Mouse (Mus musculus): ENCODE results near the gene Elk4. TPM values are rescaled to one million over a fixed set of nuclear protein-coding genes. Genes with fewer than 3 reads are reported as not detected.

Elk4 gene
- 337 TPM for total RNA-seq (2023)

GRCm38 (mm10) chr1:132007282-132007815, at the start of gene Elk4:
Elk4 (plus strand) TSS chr1:132007607.

GRCm38 (mm10) chr1:131962606-131963084, 44.8 kb upstream of the Elk4 start, which contains the start of gene Slc45a3:
Slc45a3 (plus strand) TSS chr1:131962967.

GRCm38 (mm10) chr1:132067261-132068255, 60.2 kb downstream of the Elk4 start, which contains the start of gene Mfsd4a:
Mfsd4a (minus strand) TSS chr1:132068062.

Other genes starting within 250 kb of the Elk4 start
- not detected for gene Pm20d1, start 210.2 kb upstream of the Elk4 start, total RNA-seq (2023)
- 34.8 TPM for gene Slc41a1, start 180.1 kb upstream of the Elk4 start, total RNA-seq (2023)
- gene Rab29, start 140.4 kb upstream of the Elk4 start, total RNA-seq (2023) = 9.5 TPM
- gene Nucks1, start 97.1 kb upstream of the Elk4 start, total RNA-seq (2023) = 72.1 TPM
- 2.0 TPM for gene Slc45a3, start 44.6 kb upstream of the Elk4 start, total RNA-seq (2023)
- 0.18 TPM for gene Mfsd4a, start 60.5 kb downstream of the Elk4 start, total RNA-seq (2023)
- 1.8 TPM for gene Cdk18, start 132.1 kb downstream of the Elk4 start, total RNA-seq (2023)
- not detected for gene Lemd1, start 183.8 kb downstream of the Elk4 start, total RNA-seq (2023)
- gene AC124108.1, start 183.8 kb downstream of the Elk4 start, total RNA-seq (2023) = not detected
- not detected for gene Gm10188, start 222.2 kb downstream of the Elk4 start, total RNA-seq (2023)

Measured in CD4-positive naive resting alpha-beta T cell, adult 57 days (primary cell).